11 mouse cellular contexts compared by ENCODE assay signal in the genomic region with DNA sequence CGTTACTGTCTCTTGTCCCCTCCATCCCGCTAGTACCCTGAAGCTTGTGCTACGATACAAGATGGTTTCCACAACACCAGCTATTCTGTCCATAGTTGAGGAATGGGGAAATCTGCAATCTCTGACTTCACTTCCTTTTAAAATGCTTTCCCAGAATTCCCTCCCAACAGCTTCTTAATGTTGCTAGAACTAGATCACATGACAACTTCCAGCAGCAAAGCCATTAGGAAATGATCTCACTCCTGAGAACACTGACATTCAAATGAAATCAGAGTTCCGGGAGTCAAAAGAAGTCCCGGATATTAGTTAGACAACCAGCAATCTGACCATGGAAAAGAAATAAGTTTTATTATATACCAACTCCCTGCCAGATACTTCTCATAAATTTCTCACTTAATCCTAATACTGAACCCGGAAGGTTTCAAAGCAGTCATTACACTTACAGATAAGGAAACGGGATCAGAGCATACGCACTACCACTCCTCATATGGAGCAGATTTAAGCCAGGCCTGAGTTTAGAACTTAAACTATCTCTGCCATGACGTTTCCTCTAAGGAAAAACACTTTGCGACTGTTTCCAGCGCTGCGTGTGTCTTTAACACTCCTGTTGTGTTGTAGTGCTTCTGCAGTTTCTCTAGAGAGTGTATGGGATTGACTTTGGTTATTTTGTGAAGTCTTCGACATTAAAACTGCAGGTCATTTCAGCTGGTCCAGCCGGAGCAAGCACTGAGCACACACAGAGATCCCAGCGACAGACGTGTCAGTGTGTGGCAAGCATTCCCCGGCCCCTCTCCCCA. TPM values are rescaled to one million over a fixed set of nuclear protein-coding genes. Genes with fewer than 3 reads are reported as not detected.
DNase-seq lines count a peak whose midpoint lies in the region; ATAC-seq and TF ChIP-seq lines count a peak whose summit lies in the region.
"Had no signal": no experiment of that assay in that cellular context is flagged by ENCODE, and none has a peak within 500 bp of the region (broad histone marks: within the 10 kb centered on the region; RNA-seq: fewer than 3 reads in every experiment).

No protein-coding gene starts in this region.

- intact Hi-C loops in heart, postnatal 25 days (cut with DNase I): no loop called here

- H3K9ac ChIP-seq in heart, embryonic 15.5 days: no peak overlapping the region
- H3K9ac ChIP-seq in neural tube, embryonic 13.5 days: no peak overlapping the region
- no peak overlapping the region for H3K9ac ChIP-seq in liver, adult 2 months (ENCODE audit: low read depth, low read length)

- H3K4me1 ChIP-seq in heart, embryonic 15.5 days (replicated peaks): peaks cover 31% of the 10 kb centered on the region
- peaks cover 10% of the 10 kb centered on the region for H3K4me1 ChIP-seq in neural tube, embryonic 13.5 days (replicated peaks)
- H3K4me1 ChIP-seq in liver, adult 2 months (ENCODE audit: control insufficient read depth, insufficient read depth, low read length): peaks cover 2% of the 10 kb centered on the region

- H3K27ac ChIP-seq in heart, embryonic 15.5 days: peak overlapping the region; percentile 77
- peak overlapping the region; percentile 49 for H3K27ac ChIP-seq in neural tube, embryonic 13.5 days (replicated peaks)
- 0 out of 2 replicates have a peak overlapping the region, but pooled peaks have one; percentile 0 for H3K27ac ChIP-seq in liver, adult 2 months (replicated peaks; ENCODE audit: insufficient read depth, low read depth, low read length)

- 46% methylated on average over 17 of the region's 17 CpGs for WGBS in heart, embryonic 15.5 days
- 80% methylated on average over 17 of the region's 17 CpGs for WGBS in neural tube, embryonic 13.5 days
- WGBS in liver, adult 2 months: 48% methylated on average over 17 of the region's 17 CpGs

- H3K27me3 ChIP-seq in heart, embryonic 15.5 days: no peaks in the 10 kb centered on the region
- no peaks in the 10 kb centered on the region for H3K27me3 ChIP-seq in neural tube, embryonic 13.5 days
- peaks cover 3% of the 10 kb centered on the region; the same call in 1 of the 2 replicates for H3K27me3 ChIP-seq in liver, adult 2 months (ENCODE audit: control insufficient read depth, insufficient read depth, low read length)

- ATAC-seq in heart, embryonic 15.5 days (replicated peaks; ENCODE audit: insufficient number of reproducible peaks, insufficient read depth, low FRiP score, low read depth): no peak
- no peak for ATAC-seq in neural tube, embryonic 13.5 days (ENCODE audit: low read depth)
- ATAC-seq: activated CD4-positive, CD25-positive, alpha-beta regulatory T cell, adult 4 months had no signal

- no peak for DNase-seq in heart, postnatal 25 days (ENCODE audit: low spot score)
- no peak for DNase-seq in neural tube, embryonic 10.5 days (ENCODE audit: extremely low spot score, low spot score)
- DNase-seq in liver, adult 2 months (ENCODE audit: extremely low read depth, low read depth, low spot score): peak; percentile 45
- peak; percentile 63 for DNase-seq in yolk sac, embryonic 10.5 days (ENCODE audit: low spot score)
- DNase-seq in adrenal gland, adult 18-20 months (ENCODE audit: low spot score in 2 of 2): no peak
- no peak for DNase-seq in frontal cortex, adult 2 months (ENCODE audit: extremely low spot score in 1 of 2, low spot score in 1 of 2)
- DNase-seq: thymus, adult 2 months had no signal

- no peak overlapping the region; the same call in 1 of the 2 replicates for H3K4me2 ChIP-seq in heart, embryonic 15.5 days
- H3K4me2 ChIP-seq in neural tube, embryonic 13.5 days: no peak overlapping the region

- no peaks in the 10 kb centered on the region for H3K79me2 ChIP-seq in liver, adult 2 months (ENCODE audit: control insufficient read depth, insufficient read depth, low read length)

- H3K4me3 ChIP-seq in heart, embryonic 15.5 days: no peak overlapping the region
- H3K4me3 ChIP-seq in neural tube, embryonic 13.5 days: no peak overlapping the region
- no peak overlapping the region for H3K4me3 ChIP-seq in liver, adult 2 months (ENCODE audit: insufficient read depth, low read depth, low read length)

- H3K36me3 ChIP-seq in heart, embryonic 15.5 days: no peaks in the 10 kb centered on the region
- H3K36me3 ChIP-seq in neural tube, embryonic 13.5 days: no peaks in the 10 kb centered on the region
- no peaks in the 10 kb centered on the region for H3K36me3 ChIP-seq in liver, adult 2 months (ENCODE audit: control insufficient read depth, insufficient read depth, low read length)

- no peak for TF ChIP-seq CTCF in liver, adult 2 months (IDR thresholded peaks at IDR 0.05; ENCODE audit: low read depth, low read length)

- TF ChIP-seq POLR2A in liver, adult 2 months (IDR thresholded peaks at IDR 0.05; ENCODE audit: extremely low read depth, insufficient read depth, low read length): no peak

- H3K9me3 ChIP-seq in heart, embryonic 15.5 days (replicated peaks): no peaks in the 10 kb centered on the region
- no peaks in the 10 kb centered on the region for H3K9me3 ChIP-seq in neural tube, embryonic 13.5 days

RNA-seq across cellular contexts. Expression of a gene that starts 36.5 kb away (rescaled TPM):
- polyA plus RNA-seq in heart, embryonic 15.5 days (2015; fragmentation: Nextera tagmentation; extraction: Ambion mirVana): not detected in 2 replicates
- total RNA-seq in heart, postnatal 25 days (2021): not detected
- not detected in 2 replicates for polyA plus RNA-seq in neural tube, embryonic 13.5 days (2015; fragmentation: Nextera tagmentation; extraction: Ambion mirVana)
- total RNA-seq in liver, adult 2 months (2014; rRNA removed): not detected in 2 replicates
- polyA plus RNA-seq in liver, adult 2 months (2012; rRNA removed): not detected in 2 replicates
- under 1 TPM in 1 of 2 experiments, not detected in 1; 0.16 TPM for total RNA-seq in adrenal gland, adult 18-20 months (2021)
- polyA plus RNA-seq in frontal cortex, adult 2 months (2012; rRNA removed): 0.12 TPM in 1 of 2 replicates, not detected in the other
- polyA plus RNA-seq: large intestine, adult 2 months; thymus, adult 2 months had no signal

Comparison
In these comparisons a context has a peak if more than half of its experiments do, and no peak if none do; other contexts are left out.
1. H3K27ac ChIP-seq: peak in every context shown above with its lines; median percentile 77 in heart, embryonic 15.5 days; 49 in neural tube, embryonic 13.5 days; 0 in liver, adult 2 months.
2. DNase-seq: peak in liver, adult 2 months (single experiment) and yolk sac, embryonic 10.5 days (single experiment); none in heart, postnatal 25 days (single experiment), neural tube, embryonic 10.5 days (single experiment), adrenal gland, adult 18-20 months (0 of 2) and frontal cortex, adult 2 months (0 of 2).